16 mouse cellular contexts compared by ENCODE assay signal in the genomic region with DNA sequence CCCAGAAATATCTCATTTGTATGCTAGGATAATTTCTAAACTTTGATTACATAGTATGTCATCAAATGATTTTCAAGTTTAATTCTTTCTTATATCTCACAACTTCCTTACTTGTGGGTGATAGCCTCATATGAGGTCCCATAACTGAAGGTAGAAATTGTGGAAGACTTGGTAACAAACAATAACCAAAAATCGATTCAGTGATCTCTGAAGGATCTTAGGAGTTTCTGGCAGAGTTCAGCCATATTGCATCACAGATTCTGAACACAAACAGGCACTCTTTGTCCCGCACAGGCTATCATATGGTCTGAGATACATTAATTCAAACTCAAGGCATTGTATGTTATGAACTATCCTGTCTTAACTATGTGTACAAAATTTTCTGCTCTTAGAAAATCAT.
"Had no signal": no experiment of that assay in that cellular context is flagged by ENCODE, and none has a peak within 500 bp of the region (broad histone marks: within the 10 kb centered on the region; RNA-seq: fewer than 3 reads in every experiment).

No protein-coding gene starts in this region.

- H3K4me1 ChIP-seq: neural tube, embryonic 13.5 days; neural tube, embryonic 15.5 days; stomach, embryonic 15.5 days had no signal

- H3K27me3 ChIP-seq: stomach, embryonic 15.5 days had no signal

- H3K36me3 ChIP-seq: neural tube, embryonic 13.5 days; neural tube, embryonic 15.5 days; stomach, embryonic 15.5 days had no signal

- H3K4me3 ChIP-seq: neural tube, embryonic 13.5 days; neural tube, embryonic 15.5 days; stomach, embryonic 15.5 days had no signal

- DNase-seq: retina, postnatal 1 day; right cerebral cortex, adult 18-20 months; right cerebral cortex, postnatal 14 days; right cerebral cortex, postnatal 25 days; right cerebral cortex, postnatal 4 days; spleen, adult 18-20 months; thymus, adult 18-20 months; thymus, adult 2 months; thymus, postnatal 14 days; thymus, postnatal 25 days; thymus, postnatal 36 days; thymus, postnatal 4 days had no signal

- H3K4me2 ChIP-seq: neural tube, embryonic 13.5 days; neural tube, embryonic 15.5 days; stomach, embryonic 15.5 days had no signal

- H3K9ac ChIP-seq: neural tube, embryonic 13.5 days; neural tube, embryonic 15.5 days; stomach, embryonic 15.5 days had no signal

- H3K9me3 ChIP-seq: neural tube, embryonic 13.5 days; neural tube, embryonic 15.5 days; stomach, embryonic 15.5 days had no signal

- H3K27ac ChIP-seq: neural tube, embryonic 13.5 days; neural tube, embryonic 15.5 days; stomach, embryonic 15.5 days; stomach, postnatal 0 days had no signal
